Mouse (Mus musculus): Measurements from ENCODE around the gene Usp7.
"Not testable (repeated sequence)": the region's sequence is repeated elsewhere in the genome, so short reads cannot be mapped to it uniquely, and the experiment has no call there.

Gene Usp7

GRCm38 (mm10) chr16:8783198-8783913 is 8.8 kb downstream of the Usp7 start:
- no peak for DNase-seq (ENCODE audit: low spot score in 2 of 2)

DNA sequence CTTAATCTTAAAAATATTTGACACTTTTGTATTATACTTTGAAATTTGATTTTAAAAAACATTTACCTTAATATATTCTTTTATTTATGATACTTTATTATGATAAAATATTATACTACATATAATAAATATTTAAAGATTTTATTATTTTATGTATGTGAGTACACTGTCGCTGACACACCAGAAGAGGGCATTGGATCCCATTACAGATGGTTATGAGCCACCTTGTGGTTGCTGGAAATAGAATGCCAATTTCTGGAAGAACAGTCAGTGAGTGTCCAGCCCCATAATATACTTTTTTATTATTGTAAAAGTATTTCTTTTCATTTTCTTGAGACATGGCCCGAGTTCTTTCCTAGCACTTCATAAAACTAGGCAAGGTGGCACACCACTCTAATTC is 10.4 kb downstream of the Usp7 start:
- DNase-seq (ENCODE audit: low spot score in 2 of 2) = no peak

- DNase-seq (ENCODE audit: low spot score in 2 of 2) = no peak
Observed at GRCm38 (mm10) chr16:8781191-8781590, 10.9 kb downstream of the Usp7 start.

GRCm38 (mm10) chr16:8780187-8780586 is 11.9 kb downstream of the Usp7 start:
- no peak for DNase-seq (ENCODE audit: low spot score in 2 of 2)

DNA sequence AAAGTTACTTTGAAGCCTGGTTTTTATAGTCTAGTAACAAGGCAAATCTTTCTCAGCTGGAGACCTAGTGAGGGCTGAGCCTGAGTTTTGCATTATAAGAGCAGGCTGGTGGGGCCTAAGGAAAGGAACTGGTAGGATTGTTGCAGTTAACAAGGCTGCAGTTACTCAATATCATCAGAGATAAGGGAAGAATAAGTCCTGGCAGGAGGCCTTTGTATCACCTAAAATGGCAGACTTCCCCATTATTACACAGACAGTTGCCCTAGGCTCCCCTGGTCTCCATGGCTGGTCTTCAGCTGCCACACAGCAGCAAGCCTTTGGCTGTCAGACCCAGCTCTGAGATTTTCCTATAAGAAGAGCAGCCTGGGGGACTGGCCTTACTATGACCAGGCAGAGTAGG is 13.4 kb downstream of the Usp7 start:
- DNase-seq (ENCODE audit: low spot score in 2 of 2) = no peak

GRCm38 (mm10) chr16:8777202-8777601 is 14.9 kb downstream of the Usp7 start:
- DNase-seq (ENCODE audit: low spot score in 2 of 2) = no peak

DNA sequence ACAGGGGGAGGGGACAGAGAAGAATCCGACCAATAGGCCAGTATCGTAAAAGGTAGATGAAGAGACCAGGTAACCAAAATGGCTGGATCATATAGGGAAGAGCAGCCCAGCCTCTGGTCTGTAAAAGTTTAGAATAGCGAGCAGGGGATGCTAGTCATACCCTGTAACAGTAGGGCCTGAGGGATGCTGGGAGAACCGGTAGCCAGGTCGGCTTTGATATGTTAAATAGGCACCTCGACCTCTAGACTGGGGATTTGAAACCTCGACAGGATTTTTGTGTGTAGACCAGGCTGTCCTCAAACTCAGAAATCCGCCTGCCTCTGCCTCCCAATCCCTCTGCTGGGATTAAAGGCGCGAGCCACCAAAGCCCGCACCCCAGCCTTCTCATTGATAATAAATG is 15.5 kb downstream of the Usp7 start:
- DNase-seq (ENCODE audit: low spot score in 2 of 2) = no peak

- DNase-seq (ENCODE audit: low spot score in 2 of 2) = no peak
Observed at GRCm38 (mm10) chr16:8771086-8771485, 21.0 kb downstream of the Usp7 start.

GRCm38 (mm10) chr16:8770342-8770741 is 21.8 kb downstream of the Usp7 start:
- not testable (repeated sequence) for DNase-seq (ENCODE audit: low spot score in 2 of 2)

GRCm38 (mm10) chr16:8769466-8769865 is 22.6 kb downstream of the Usp7 start:
- no peak for DNase-seq (ENCODE audit: low spot score in 2 of 2)

GRCm38 (mm10) chr16:8769065-8769464 is 23.0 kb downstream of the Usp7 start:
- peak in 1 of 2 experiments; percentile 39 for DNase-seq (ENCODE audit: low spot score in 2 of 2)

- DNase-seq (ENCODE audit: low spot score in 2 of 2) = no peak
Observed at GRCm38 (mm10) chr16:8768588-8768987, 23.5 kb downstream of the Usp7 start.

GRCm38 (mm10) chr16:8768071-8768470 is 24.0 kb downstream of the Usp7 start:
- DNase-seq (ENCODE audit: low spot score in 2 of 2) = no peak

- DNase-seq (ENCODE audit: low spot score in 2 of 2) = peak in 1 of 2 experiments; percentile 16
Observed at GRCm38 (mm10) chr16:8767133-8768052, 24.7 kb downstream of the Usp7 start.

- DNase-seq (ENCODE audit: low spot score in 2 of 2) = no peak
Observed at GRCm38 (mm10) chr16:8766196-8766595, 25.9 kb downstream of the Usp7 start.

DNA sequence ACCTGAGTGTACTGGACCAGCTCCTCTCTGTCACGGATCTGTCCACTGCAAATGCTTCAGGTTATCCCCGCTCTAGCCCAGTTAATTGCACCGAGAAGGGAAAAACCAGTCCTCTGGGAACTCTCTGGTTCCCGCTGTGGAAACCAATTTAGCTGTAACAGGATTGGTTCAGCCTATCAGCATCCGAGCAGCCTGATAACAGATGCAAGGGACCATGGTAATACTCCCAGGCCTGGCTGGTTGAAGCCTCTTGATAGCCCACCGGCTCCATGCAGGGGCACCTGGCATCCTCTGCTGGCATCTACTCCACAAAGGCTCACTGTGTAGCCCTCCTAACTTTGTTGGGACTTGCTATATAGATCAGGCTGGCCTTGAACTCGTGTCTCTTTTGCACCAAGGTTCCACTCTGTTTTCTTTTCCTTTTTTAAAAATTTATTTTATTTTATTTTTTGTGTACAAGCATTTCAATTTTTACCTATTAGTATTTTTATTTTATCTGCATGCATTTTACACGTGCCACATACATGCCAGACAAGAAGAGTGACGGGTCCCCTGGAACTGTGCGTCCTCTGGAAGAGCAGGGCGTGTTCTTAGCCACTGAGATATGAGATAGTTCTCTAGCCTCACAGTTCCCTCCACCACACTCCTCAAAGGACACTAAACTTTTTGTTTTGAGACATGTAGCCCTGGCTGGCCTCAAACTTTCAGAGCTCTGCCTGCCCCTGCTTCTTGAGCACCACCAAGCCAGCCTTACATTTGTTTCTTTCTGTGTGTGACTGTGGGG is 27.8 kb downstream of the Usp7 start:
- no peak for DNase-seq (ENCODE audit: low spot score in 2 of 2)

DNA sequence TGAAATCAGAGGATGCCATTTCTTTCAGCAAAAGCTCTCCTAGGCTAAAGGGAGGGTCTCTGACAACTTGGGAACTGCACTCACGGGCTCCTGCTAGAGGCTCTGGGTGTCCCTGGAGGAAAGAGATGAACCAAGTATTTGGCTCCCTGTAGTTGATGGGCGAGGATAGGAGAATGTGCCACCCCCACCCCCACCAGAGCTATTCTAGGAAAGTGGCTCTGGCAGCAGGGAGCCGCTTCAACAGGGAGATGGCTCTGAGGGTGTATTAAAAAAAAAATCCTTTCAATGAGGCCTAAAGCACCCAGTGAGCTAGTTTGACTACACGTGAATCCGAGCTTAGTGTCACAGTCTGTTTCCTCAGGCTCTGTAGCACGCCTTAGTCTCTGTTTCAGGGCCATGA is 29.1 kb downstream of the Usp7 start:
- peak; percentile 41 to 63 for DNase-seq (ENCODE audit: low spot score in 2 of 2)

- no peak for DNase-seq (ENCODE audit: low spot score in 2 of 2)
Observed at GRCm38 (mm10) chr16:8761894-8762293, 30.2 kb downstream of the Usp7 start.

DNA sequence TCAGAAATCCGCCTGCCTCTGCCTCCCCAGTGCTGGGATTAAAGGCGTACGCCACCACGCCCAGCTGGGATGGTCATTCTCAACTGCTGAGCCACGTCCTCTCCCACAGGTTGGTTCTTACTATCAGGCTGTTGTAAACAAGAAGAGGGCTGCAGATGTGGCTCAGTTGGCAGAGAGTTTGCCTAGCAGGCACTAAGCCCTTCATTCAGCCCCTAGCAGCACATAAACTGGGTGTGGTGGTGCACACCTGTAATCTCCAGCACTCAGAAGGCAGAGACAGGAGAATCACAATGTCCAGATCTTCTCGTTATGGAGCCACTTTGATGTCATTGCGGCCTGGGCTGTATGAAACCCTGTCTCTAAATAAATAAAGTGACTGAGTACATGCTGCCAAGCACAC is 31.1 kb downstream of the Usp7 start:
- no peak for DNase-seq (ENCODE audit: low spot score in 2 of 2)

- DNase-seq (ENCODE audit: low spot score in 2 of 2) = no peak
Observed at GRCm38 (mm10) chr16:8758979-8759378, 33.1 kb downstream of the Usp7 start.

DNA sequence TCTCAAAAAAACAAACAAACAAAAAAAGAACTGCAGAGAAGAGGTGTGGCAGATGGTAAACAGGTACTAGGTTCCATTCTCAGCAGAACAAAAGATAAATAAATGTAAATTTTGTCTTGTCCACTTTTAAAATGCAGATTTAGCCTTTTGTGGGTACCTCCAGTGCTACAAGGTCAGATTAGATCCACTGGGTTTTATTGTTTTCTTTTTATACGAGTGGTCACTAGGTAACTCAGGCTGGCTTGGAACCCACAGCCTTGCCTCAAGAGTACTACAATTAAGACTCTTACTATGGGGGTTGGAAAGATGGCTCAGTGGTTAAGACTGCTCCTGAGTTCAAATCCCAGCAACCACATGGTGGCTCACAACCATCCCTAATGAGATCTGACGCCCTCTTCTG is 33.9 kb downstream of the Usp7 start:
- DNase-seq (ENCODE audit: low spot score in 2 of 2) = no peak

- not testable (repeated sequence) for DNase-seq (ENCODE audit: low spot score in 2 of 2)
Observed at GRCm38 (mm10) chr16:8757586-8757985, 34.5 kb downstream of the Usp7 start.
